Mouse (Mus musculus): ENCODE measurements around the gene Lrrc4c. TPM values are rescaled to one million over a fixed set of nuclear protein-coding genes. Genes with fewer than 3 reads are reported as not detected.
A peak's percentile ranks its signal among the peaks of the same experiment; 100 is the strongest.

Lrrc4c gene
- total RNA-seq, 2 experiments from 2014 or later: 118 to 134 TPM

DNA sequence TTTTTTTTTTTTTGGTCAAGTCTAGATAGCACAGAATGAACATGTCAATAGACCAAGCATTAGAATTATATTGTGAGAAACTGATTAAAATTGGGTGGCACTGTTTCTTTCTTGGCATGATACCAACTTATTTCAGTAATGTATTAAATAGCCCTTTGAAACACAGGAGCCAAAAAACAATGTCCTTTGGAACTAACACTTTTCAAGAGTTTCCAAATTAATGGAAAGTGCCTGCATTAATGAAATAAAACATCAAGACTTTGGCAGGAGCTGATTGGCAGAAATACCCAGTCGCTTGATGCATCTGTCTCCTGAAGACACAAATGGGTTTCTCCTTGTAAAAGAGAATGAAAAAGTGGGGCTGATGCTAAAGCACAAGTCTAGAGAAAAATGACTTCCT, 1184.5 kb downstream of the Lrrc4c start:
- DNase-seq (ENCODE audit: extremely low spot score in 1 of 2, low spot score in 2 of 2): no peak
- intact Hi-C loops (cut with DNase I): no loop called here

- intact Hi-C loops (cut with DNase I): no loop called here
- DNase-seq (ENCODE audit: extremely low spot score in 1 of 2, low spot score in 2 of 2): no peak
Observed at GRCm38 (mm10) chr2:97504902-97505301, 1186.9 kb downstream of the Lrrc4c start.

- intact Hi-C loops (cut with DNase I): no loop called here
- DNase-seq (ENCODE audit: extremely low spot score in 1 of 2, low spot score in 2 of 2): no peak
Observed at GRCm38 (mm10) chr2:97524256-97524922, 1206.4 kb downstream of the Lrrc4c start.

GRCm38 (mm10) chr2:97525107-97525506, 1207.1 kb downstream of the Lrrc4c start:
- intact Hi-C loops (cut with DNase I): no loop called here
- no peak for DNase-seq (ENCODE audit: extremely low spot score in 1 of 2, low spot score in 2 of 2)

DNA sequence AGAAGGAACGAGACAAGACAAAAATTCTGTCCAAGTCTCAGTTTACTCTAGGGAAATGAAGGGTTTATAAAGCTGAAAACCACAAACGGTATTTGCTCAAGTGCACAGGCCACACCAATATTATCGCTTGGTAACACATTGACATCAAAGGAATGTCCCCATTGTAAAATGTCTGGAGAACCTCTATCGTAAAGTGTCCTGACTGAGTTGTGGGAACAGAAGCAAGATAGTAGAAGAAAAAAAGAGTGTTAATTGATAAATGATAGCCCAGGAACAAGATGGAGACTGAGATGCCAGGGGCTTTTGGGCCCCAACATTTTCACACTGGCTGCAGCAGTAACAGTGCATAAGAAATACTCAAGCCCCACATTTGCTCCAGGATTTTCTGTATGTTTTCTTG, 1212.7 kb downstream of the Lrrc4c start:
- DNase-seq (ENCODE audit: extremely low spot score in 1 of 2, low spot score in 2 of 2): no peak
- intact Hi-C loops (cut with DNase I): no loop called here

DNA sequence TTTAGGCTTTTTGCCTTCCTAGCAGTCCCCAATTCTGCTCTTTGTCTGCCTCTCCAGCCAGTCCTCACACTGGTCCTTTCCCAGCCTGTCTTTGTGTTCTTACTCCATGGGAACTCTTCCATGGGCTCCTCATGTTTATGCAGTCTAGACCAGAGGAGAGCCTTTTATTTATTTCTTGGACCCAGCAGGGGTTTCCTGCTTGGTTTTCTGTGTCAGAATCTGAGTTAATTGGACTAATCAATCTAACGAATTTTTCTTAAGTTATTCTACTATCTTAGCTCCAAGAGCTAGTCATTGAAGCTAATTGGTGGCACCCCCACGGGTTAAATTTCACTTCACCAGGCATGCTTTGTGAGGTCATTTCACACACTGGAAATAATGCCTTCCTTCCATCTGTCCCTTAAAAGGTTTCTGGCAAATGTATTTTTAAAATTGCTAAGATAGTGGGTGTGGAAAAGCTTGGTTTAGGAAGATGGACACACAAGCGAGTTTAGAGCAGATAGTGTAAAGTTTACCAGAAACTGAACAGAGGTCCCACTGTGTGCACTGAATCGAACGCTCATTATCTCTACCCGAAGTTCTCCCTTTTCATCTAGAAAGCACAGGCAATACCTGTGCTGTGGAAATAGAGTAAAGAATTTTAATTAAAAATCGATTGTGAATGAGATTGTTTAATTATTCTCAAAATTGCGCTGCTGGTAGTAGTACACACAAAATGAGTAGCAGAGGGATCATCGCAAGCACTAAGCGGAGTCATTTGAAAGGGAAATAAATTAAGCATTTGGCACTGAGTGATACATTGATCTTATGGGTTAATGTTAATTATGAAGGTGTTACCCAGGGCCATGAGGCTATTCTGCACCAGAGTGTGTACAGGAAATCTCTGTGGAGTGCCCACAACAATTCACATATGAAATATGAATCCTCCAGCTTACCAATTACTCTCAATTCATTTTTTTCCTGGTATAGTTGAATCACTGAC, 1226.0 kb downstream of the Lrrc4c start:
- peak in 1 of 2 experiments; percentile 16 for DNase-seq (ENCODE audit: extremely low spot score in 1 of 2, low spot score in 2 of 2)
- intact Hi-C loops (cut with DNase I): no loop called here

GRCm38 (mm10) chr2:97544673-97545071, 1226.7 kb downstream of the Lrrc4c start:
- intact Hi-C loops (cut with DNase I): no loop called here
- DNase-seq (ENCODE audit: extremely low spot score in 1 of 2, low spot score in 2 of 2): no peak

DNA sequence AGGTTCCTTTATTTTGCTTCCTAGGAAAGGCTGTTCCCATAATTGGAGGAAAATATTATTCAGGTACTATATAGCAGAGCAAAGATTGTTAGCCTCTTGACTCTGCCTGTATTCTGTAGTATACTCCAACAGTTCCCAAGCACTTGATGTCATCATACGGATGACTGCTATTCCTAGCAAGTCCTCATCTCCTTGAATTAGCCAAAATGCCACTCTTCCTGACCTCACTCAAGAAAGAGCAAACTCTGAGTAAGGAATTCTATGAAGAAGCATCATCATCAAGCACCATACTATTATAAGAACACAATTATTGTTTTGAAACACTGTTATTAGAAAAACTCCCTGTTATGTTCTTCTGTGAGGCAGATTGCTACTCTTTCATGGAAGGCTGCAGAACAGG, 1228.0 kb downstream of the Lrrc4c start:
- intact Hi-C loops (cut with DNase I): no loop called here
- no peak for DNase-seq (ENCODE audit: extremely low spot score in 1 of 2, low spot score in 2 of 2)

- no peak for DNase-seq (ENCODE audit: extremely low spot score in 1 of 2, low spot score in 2 of 2)
- intact Hi-C loops (cut with DNase I): no loop called here
Observed at GRCm38 (mm10) chr2:97564509-97564908, 1246.5 kb downstream of the Lrrc4c start.

DNA sequence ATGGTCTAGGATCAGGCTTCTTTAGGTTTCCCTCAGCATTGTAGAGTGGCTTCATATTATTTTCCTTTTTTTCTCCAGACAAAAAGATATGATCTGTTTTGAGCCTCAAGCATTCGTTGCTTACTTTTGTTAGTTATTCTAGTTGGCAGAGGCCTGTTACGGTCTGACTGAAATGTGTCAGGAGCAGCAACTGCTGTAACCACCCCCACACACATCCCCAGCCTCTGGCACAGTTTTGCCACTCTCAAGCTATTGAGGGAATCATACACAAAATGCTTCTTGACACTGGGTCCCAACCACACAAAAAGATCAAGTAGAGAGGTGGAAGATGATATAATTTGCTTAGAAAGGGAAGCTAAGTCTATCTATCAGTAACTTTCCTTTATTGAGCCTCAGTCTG, 1251.0 kb downstream of the Lrrc4c start:
- no peak for DNase-seq (ENCODE audit: extremely low spot score in 1 of 2, low spot score in 2 of 2)
- intact Hi-C loops (cut with DNase I): no loop called here

- no peak for DNase-seq (ENCODE audit: extremely low spot score in 1 of 2, low spot score in 2 of 2)
- intact Hi-C loops (cut with DNase I): no loop called here
Observed at GRCm38 (mm10) chr2:97574921-97575320, 1257.0 kb downstream of the Lrrc4c start.

- intact Hi-C loops (cut with DNase I): no loop called here
- no peak for DNase-seq (ENCODE audit: extremely low spot score in 1 of 2, low spot score in 2 of 2)
Observed at GRCm38 (mm10) chr2:97581132-97581531, 1263.2 kb downstream of the Lrrc4c start.

DNA sequence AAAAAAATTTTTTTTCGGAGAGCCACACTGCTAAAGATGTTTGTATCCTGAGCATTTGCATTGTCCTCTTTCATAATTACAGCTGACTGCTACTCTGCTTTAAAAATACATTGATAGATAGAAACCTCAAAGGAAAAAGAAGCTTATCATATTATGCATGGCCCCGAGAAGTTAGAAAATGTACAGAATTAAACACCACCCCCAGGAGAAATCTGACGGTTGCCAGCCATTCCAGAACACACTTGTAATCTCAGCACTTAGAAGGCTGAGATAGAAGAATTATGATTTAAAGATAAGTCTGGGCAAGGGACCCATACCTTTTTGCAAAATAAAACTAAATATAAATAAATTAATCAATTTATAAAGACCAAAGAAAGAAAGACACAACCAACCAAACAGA, 1268.4 kb downstream of the Lrrc4c start:
- intact Hi-C loops (cut with DNase I): no loop called here
- no peak for DNase-seq (ENCODE audit: extremely low spot score in 1 of 2, low spot score in 2 of 2)

- DNase-seq (ENCODE audit: extremely low spot score in 1 of 2, low spot score in 2 of 2): no peak
- intact Hi-C loops (cut with DNase I): no loop called here
Observed at GRCm38 (mm10) chr2:97590563-97590962, 1272.6 kb downstream of the Lrrc4c start.

- DNase-seq (ENCODE audit: extremely low spot score in 1 of 2, low spot score in 2 of 2): no peak
- intact Hi-C loops (cut with DNase I): no loop called here
Observed at GRCm38 (mm10) chr2:97604182-97604581, 1286.2 kb downstream of the Lrrc4c start.

- intact Hi-C loops (cut with DNase I): no loop called here
- no peak for DNase-seq (ENCODE audit: extremely low spot score in 1 of 2, low spot score in 2 of 2)
Observed at GRCm38 (mm10) chr2:97604688-97605215, 1286.8 kb downstream of the Lrrc4c start.

DNA sequence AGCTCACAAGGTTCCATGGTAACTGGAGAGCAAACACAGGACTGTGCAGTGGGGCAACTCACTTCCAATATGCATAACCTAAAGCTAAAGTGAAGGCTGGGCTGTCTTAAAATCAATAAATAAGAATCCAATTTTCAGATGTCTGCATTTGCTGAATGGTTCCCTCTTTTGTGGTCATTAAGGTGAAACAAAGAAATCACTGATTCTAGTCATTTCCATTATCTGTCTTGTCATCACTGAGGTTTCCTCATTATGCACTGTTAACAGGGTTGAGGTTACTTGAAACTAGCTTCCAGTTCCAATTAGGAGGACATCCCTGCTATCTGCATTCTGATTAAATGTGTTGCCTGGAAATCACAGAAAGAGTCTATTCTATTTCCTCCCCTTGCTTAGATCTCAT, 1291.5 kb downstream of the Lrrc4c start:
- no peak for DNase-seq (ENCODE audit: extremely low spot score in 1 of 2, low spot score in 2 of 2)
- intact Hi-C loops (cut with DNase I): no loop called here

DNA sequence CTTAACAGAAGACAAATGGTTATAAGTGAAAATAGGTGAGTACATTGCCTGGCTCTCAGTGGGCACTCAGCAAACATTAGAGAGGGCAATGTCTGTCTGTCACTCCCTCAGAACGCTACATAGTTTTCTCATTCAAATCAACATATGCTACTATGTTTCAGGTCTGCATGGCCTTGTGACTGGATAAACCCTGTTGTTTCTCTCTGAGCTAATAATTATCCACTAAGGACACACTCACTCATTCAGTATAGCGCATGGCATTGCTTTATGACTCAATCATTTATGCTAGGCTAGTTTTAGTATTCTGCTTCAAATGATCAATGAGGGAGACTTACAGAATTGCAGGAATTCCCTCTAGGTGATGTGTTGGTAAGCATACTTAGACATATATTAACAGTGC, 1292.6 kb downstream of the Lrrc4c start:
- intact Hi-C loops (cut with DNase I): loop anchor here (5.0 kb wide), 1 partner anchor 143 kb away; no protein-coding TSS in a partner anchor
- no peak for DNase-seq (ENCODE audit: extremely low spot score in 1 of 2, low spot score in 2 of 2)

- DNase-seq (ENCODE audit: extremely low spot score in 1 of 2, low spot score in 2 of 2): no peak
- intact Hi-C loops (cut with DNase I): loop anchor here (5.0 kb wide), 1 partner anchor 147 kb away; no protein-coding TSS in a partner anchor
Observed at GRCm38 (mm10) chr2:97614724-97615123, 1296.8 kb downstream of the Lrrc4c start.

DNA sequence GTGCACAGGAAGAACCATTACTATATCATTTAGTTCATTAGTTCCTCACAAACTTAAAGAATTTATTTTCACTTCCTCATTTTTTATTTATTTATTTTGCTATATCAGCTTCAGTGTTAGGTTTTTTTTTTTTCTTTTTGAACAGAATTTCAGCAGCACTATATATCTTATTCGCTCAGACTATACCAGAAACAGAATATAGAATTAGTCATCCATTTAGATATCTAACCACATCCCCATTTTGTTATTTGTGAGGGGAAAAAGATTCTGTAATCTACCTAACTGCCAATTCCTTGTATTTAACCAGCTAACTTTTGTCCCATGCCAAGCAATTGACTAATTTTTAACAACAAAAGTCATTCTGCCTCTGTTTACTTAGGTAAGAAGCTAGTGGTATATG, 1300.6 kb downstream of the Lrrc4c start:
- intact Hi-C loops (cut with DNase I): no loop called here
- DNase-seq (ENCODE audit: extremely low spot score in 1 of 2, low spot score in 2 of 2): no peak

All from left cerebral cortex, postnatal 10 days (tissue).